Mouse (Mus musculus) embryonic facial prominence, embryonic 11.5 days (tissue): Measurements from ENCODE around the gene Gm17018. TPM values are rescaled to one million over a fixed set of nuclear protein-coding genes. Genes with fewer than 3 reads are reported as not detected.

ENCODE experiments used
- ATAC-seq: fragments of 200-750 bp; cut with Nextera tagmentation; replicated peaks from 2 replicates; pipeline ENCODE4 v1.8.0; 2017; ENCODE audit warnings: low read depth; ENCODE audit not compliant: insufficient number of reproducible peaks, low FRiP score, low TSS enrichment
- DNase-seq: peaks from one replicate; pipeline ENCODE4 v3.0.0-alpha.2; 2015; ENCODE audit warnings: low spot score
- H3K27ac ChIP-seq: fragments of 300-500 bp; sonication (generic); replicated peaks from 2 replicates; pipeline ENCODE4 v1.5.1; 2014; ENCODE audit warnings: mild to moderate bottlenecking, low read depth, low read length, control low read depth
- H3K27me3 ChIP-seq: fragments of 300-500 bp; sonication (generic); 2 replicates; pipeline ENCODE4 v1.6.1; 2014; ENCODE audit warnings: mild to moderate bottlenecking, low read length, moderate library complexity, mixed read lengths; ENCODE audit not compliant: control insufficient read depth, insufficient read depth
- H3K36me3 ChIP-seq: fragments of 300-500 bp; sonication (generic); replicated peaks from 2 replicates; pipeline ENCODE4 v1.6.1; 2014; ENCODE audit warnings: low read depth, mild to moderate bottlenecking, low read length, moderate library complexity, mixed read lengths; ENCODE audit not compliant: control insufficient read depth, insufficient read depth
- H3K4me1 ChIP-seq: fragments of 300-500 bp; sonication (generic); 2 replicates; pipeline ENCODE4 v1.6.1; 2014; ENCODE audit warnings: low read length, mixed read lengths; ENCODE audit not compliant: control insufficient read depth, insufficient read depth
- H3K4me2 ChIP-seq: fragments of 300-500 bp; sonication (generic); 2 replicates; pipeline ENCODE4 v1.6.1; 2014; ENCODE audit warnings: low read depth, mild to moderate bottlenecking, control low read depth, low read length, moderate library complexity
- H3K4me3 ChIP-seq: fragments of 300-500 bp; sonication (generic); 2 replicates; pipeline ENCODE4 v1.5.1; 2014; ENCODE audit warnings: low read depth, low read length, control low read depth
- H3K9ac ChIP-seq: fragments of 300-500 bp; sonication (generic); replicated peaks from 2 replicates; pipeline ENCODE4 v1.6.1; 2014; ENCODE audit warnings: mild to moderate bottlenecking, control low read depth, low read length
- H3K9me3 ChIP-seq: fragments of 300-500 bp; sonication (generic); replicated peaks from 2 replicates; pipeline ENCODE4 v1.6.1; 2016; ENCODE audit warnings: mild to moderate bottlenecking, low read length, inconsistent platforms, mixed read lengths; ENCODE audit not compliant: control insufficient read depth
- WGBS: fragments of 180-500 bp; shearing (Covaris S2); extraction: QIAGEN DNeasy Blood & Tissue Kit; methylation state at CpG from one replicate; pipeline ENCODE4 v1.1.7; 2014; 5-methylcytosine and 5-hydroxymethylcytosine counted together
- polyA plus RNA-seq: library from polyadenylated mRNA; unstranded; fragments of >200 nt; fragmentation: Nextera tagmentation; extraction: Ambion mirVana; gene quantifications from 2 replicates; pipeline ENCODE4 v1.2.1, GENCODE M21; 2014

Gm17018 gene
- polyA plus RNA-seq, 1 experiment from 2014 or later = 50.1 TPM

DNA sequence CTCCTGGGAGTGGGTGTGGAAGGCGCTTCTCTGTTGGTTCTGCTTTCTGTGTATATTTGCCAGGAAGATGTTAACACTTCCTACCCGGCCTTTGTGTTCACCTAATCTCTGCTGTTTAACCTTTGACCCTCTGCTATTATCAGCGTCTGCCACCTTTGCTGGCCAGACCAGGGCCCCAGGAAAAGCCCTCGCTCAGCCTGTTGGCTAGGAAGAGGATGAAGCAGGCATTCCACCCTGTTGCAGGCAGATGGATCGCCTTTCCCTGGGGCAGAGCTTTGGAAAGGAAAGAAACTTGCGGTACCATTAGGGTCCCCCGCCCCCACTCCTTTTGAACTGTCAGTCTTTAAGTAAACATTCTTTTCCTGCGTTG is 15.2 kb downstream of the Gm17018 start:
- no peak overlapping the region; the same call in 1 of the 2 replicates for H3K9ac ChIP-seq
- peak; percentile 45 for DNase-seq
- H3K27me3 ChIP-seq = no peaks in the 10 kb centered on the region

DNA sequence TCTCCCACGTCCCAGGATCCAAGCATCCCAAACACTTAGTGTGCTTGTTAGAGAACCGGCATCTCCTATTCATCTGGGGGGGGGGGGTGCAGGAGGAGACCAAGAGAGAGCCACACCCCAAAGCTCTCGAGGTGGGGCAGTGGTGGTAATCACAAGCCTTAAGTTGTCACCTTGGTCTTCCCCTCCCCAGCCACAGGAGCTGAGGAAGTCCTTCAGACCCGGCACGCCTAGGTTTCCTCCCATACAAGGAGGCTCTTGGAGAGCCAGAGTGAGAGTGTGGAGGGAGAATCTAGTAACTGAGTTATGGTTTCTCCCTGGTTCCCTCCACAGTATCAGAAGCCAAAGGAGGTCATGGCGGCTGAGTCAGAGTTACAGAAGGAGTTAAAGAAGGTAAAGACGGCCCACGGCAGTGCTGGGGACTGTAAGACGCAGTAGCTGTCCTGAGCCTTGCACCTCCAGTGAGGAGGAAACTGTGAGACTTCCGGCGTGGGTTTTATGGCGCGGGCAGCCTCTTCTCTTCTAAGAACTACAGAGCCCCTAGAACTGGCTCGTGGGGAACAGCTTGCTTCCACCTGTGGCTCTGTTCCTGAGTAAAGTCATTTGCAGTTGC is 16.8 kb downstream of the Gm17018 start:
- Histone ChIP-seq H3K9me3 (no peaks in the 10 kb centered on the region), H3K9ac (no peak overlapping the region), H3K36me3 (no peaks in the 10 kb centered on the region; the same call in 1 of the 2 replicates), H3K27ac (no peak overlapping the region), H3K27me3 (no peaks in the 10 kb centered on the region), H3K4me2 (no peak overlapping the region), H3K4me3 (no peak overlapping the region), H3K4me1 (peaks cover 21% of the 10 kb centered on the region)
- ATAC-seq = no peak
- WGBS = 82% methylated on average over 14 of the region's 14 CpGs
- DNase-seq = no peak

More for the DNA sequence above, 15.2 kb downstream of the Gm17018 start:
- Histone ChIP-seq H3K4me1 (peaks cover 19% of the 10 kb centered on the region), H3K36me3 (no peaks in the 10 kb centered on the region; the same call in 1 of the 2 replicates), H3K9me3 (no peaks in the 10 kb centered on the region), H3K4me3 (no peak overlapping the region), H3K27ac (peak overlapping the region; percentile 36; the same call in 1 of the 2 replicates), H3K4me2 (no peak overlapping the region)
- no peak for ATAC-seq
- 4% methylated on average over 8 of the region's 8 CpGs for WGBS

DNA sequence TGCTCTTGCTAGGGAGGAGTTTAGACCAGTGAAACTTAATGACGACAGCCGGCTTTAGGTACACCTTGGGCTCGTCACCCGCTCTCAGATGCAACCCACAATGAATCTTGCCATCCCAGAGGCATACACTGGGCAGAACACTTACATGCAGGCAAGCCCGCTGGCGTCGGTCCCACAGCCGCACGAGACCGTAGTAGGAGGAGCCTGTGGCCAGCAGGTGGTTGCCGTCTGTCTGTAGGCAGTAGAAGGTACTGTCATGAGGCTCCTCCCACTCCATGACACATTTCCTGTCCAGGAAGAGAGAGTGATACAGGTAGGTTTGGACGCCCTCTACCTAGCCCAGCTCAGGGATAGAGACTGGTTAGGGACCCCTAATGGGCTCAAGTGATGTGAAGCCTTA is 18.6 kb downstream of the Gm17018 start:
- 90% methylated on average over 12 of the region's 12 CpGs for WGBS

DNA sequence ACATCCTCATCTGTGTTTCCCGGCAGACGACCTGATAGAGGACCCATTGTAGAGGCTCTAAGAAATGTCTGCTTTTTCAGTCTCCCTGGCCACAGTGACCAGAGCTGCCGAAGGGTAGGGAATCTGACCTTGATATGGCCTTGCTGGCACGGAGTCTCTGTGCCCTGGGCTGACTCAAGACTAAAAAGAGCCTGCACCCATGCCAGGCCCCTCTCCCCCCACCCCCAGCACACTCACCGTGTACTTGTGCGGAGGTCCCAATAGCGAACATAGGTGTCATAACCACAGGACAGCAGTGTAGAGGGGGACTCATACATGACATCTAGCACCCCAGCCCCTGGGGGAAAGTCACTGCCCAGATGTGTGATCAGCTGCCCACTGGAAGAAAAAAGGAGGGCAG is 19.0 kb downstream of the Gm17018 start:
- no peak overlapping the region for H3K4me2 ChIP-seq
- no peaks in the 10 kb centered on the region for H3K27me3 ChIP-seq
- no peak overlapping the region for H3K27ac ChIP-seq
- ATAC-seq = no peak
- H3K4me3 ChIP-seq = no peak overlapping the region
- no peak for DNase-seq
- H3K36me3 ChIP-seq = no peaks in the 10 kb centered on the region; the same call in 1 of the 2 replicates
- H3K9ac ChIP-seq = no peak overlapping the region
- WGBS = 87% methylated on average over 7 of the region's 7 CpGs
- H3K9me3 ChIP-seq = no peaks in the 10 kb centered on the region
- peaks cover 22% of the 10 kb centered on the region for H3K4me1 ChIP-seq

More for the DNA sequence above, 18.6 kb downstream of the Gm17018 start:
- Histone ChIP-seq H3K4me1 (peaks cover 24% of the 10 kb centered on the region), H3K9me3 (no peaks in the 10 kb centered on the region), H3K4me3 (no peak overlapping the region), H3K9ac (no peak overlapping the region), H3K4me2 (no peak overlapping the region), H3K27me3 (no peaks in the 10 kb centered on the region), H3K36me3 (no peaks in the 10 kb centered on the region; the same call in 1 of the 2 replicates), H3K27ac (no peak overlapping the region)
- DNase-seq (no peak), ATAC-seq (no peak)

DNA sequence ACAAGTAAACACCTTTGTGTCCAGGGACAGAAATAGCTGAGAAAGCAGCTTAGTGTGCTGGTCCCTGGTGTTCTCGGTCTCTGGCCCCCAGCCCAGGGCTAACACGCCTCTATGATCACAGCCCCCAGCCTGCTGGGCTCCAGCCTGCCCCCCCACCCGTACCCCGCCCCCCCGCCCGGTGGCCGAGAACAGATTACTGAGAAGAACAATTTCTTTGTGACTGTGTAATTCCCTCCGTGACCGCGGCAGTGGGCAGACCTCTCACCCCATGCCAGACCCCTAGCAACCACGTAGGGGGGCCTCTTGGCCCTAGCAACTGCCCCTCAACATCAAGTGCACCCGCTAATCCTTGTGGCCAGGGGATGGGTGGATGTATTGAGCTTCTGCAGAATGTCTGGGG is 19.8 kb downstream of the Gm17018 start:
- Histone ChIP-seq H3K27me3 (no peaks in the 10 kb centered on the region), H3K4me1 (peaks cover 16% of the 10 kb centered on the region), H3K4me3 (no peak overlapping the region), H3K9me3 (no peaks in the 10 kb centered on the region), H3K4me2 (no peak overlapping the region), H3K9ac (no peak overlapping the region), H3K27ac (no peak overlapping the region), H3K36me3 (no peaks in the 10 kb centered on the region; the same call in 1 of the 2 replicates)
- no peak for DNase-seq
- ATAC-seq = no peak
- 50% methylated on average over 12 of the region's 12 CpGs for WGBS

DNA sequence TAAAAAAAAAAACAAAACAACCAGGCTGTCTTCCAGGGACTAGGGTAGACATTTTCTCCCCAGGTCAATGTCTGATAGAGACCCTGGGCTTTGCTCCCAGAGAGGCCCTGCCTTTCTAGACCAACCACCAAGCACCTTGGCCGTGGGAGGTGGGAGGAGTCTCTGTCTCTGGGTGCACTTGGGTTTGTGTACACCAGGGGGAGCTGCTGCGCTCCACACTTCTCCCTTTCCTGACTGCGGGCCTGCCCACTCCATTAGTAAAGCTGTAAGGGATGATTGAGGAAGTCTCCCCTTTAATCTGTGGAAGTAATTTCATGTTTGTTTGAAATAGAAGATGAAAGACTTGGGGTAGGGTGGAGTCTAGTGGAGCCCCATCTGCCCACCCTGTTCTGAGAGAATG is 20.8 kb downstream of the Gm17018 start:
- Histone ChIP-seq H3K27me3 (no peaks in the 10 kb centered on the region), H3K4me2 (no peak overlapping the region), H3K9me3 (no peaks in the 10 kb centered on the region), H3K36me3 (no peaks in the 10 kb centered on the region; the same call in 1 of the 2 replicates), H3K27ac (no peak overlapping the region), H3K4me1 (peaks cover 6% of the 10 kb centered on the region), H3K9ac (no peak overlapping the region), H3K4me3 (no peak overlapping the region)
- 48% methylated on average over 3 of the region's 3 CpGs for WGBS
- no peak for ATAC-seq
- peak; percentile 59 for DNase-seq

DNA sequence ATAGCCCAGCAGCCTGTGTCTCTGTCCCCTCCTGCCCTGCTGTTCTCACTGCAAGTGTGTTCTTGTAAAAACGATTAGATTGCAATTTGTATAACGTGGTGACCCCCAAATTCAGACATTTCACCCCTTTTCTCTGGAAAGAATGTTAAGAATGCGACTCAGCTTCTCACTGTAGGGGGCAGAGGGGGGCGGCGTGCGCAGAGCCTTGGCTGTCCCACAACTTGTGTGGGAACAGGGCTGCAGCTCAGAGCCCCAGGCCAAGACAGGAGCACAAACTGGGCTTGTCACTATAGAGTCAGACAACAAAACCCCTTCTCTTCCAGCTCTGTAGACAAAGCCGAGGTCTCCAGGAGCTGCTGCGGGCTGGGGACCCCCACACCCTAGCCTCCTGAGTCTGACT is 21.7 kb downstream of the Gm17018 start:
- no peak overlapping the region for H3K4me2 ChIP-seq

DNA sequence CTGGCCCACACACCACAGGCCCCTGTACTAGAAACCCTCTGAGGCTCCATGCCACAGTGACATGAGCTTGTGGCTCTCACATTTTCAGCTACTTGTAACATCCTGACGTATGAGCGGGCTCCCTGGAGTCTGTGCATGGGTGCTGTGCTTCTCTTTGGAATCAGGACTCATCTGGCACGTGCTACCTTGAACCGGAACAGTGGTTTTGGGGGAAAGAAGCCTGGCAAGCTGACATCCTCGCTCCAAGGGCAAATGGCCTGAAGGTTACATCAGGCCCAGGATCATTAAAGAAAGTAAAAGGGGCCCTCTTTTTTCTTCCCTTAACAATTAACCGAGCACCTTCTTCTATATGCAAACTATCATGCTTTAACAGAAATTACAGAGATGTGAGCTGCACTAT is 22.7 kb downstream of the Gm17018 start:
- Histone ChIP-seq H3K27ac (no peak overlapping the region), H3K4me1 (peaks cover 5% of the 10 kb centered on the region), H3K36me3 (no peaks in the 10 kb centered on the region; the same call in 1 of the 2 replicates), H3K4me2 (no peak overlapping the region), H3K4me3 (no peak overlapping the region), H3K9ac (no peak overlapping the region), H3K27me3 (no peaks in the 10 kb centered on the region), H3K9me3 (no peaks in the 10 kb centered on the region)
- 91% methylated on average over 6 of the region's 6 CpGs for WGBS
- no peak for ATAC-seq
- DNase-seq = no peak

More for the DNA sequence above, 21.7 kb downstream of the Gm17018 start:
- ATAC-seq (no peak), DNase-seq (no peak)
- Histone ChIP-seq H3K36me3 (no peaks in the 10 kb centered on the region; the same call in 1 of the 2 replicates), H3K4me1 (peaks cover 5% of the 10 kb centered on the region), H3K9me3 (no peaks in the 10 kb centered on the region), H3K9ac (no peak overlapping the region), H3K27me3 (no peaks in the 10 kb centered on the region), H3K4me3 (no peak overlapping the region), H3K27ac (0 out of 2 replicates have a peak overlapping the region, but pooled peaks have one; percentile 38)
- 14% methylated on average over 8 of the region's 8 CpGs for WGBS
